Mouse (Mus musculus) adrenal gland, adult 8-10 months (tissue): ENCODE data around the gene Kdm2a. TPM values are rescaled to one million over a fixed set of nuclear protein-coding genes. Genes with fewer than 3 reads are reported as not detected.

Source experiments
- DNase-seq: peaks from one replicate; pipeline ENCODE4 v3.0.0; 2022
- total RNA-seq, 4 experiments: library from RNA; stranded (reverse); gene quantifications; 2 replicates each; pipeline ENCODE4 v1.2.4; 2022

The Kdm2a gene
- total RNA-seq, result 100 to 1,000 TPM in 3 of 4 experiments, 10 to 100 TPM in 1; 88.6 to 150 (median 124) TPM

- peak; percentile 62 for DNase-seq
Observed at GRCm38 (mm10) chr19:4397798-4398629, at the start of gene Kdm2a. Gene Kdm2a, minus strand, starts transcription at chr19:4398285.

DNA sequence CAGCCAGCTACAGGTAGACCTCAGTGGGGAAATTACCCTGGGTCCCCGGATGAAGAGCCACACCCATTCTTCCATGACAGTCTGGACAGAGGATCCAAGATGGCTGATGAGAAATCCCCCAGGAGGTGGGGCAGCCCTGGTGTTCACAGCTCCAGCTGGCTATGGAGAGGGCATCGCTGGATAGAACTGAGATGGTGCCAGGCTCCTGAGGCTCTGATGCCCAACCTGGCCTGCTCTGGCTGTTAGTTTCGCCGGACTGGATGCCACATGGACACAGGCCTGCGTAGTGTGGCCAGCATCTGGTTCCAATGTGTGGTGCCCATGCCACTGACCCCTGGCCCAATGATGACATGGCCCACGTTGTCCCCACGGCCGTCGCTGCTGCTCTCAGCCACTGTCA lies 49.4 kb upstream of the Kdm2a start:
- no peak for DNase-seq

DNA sequence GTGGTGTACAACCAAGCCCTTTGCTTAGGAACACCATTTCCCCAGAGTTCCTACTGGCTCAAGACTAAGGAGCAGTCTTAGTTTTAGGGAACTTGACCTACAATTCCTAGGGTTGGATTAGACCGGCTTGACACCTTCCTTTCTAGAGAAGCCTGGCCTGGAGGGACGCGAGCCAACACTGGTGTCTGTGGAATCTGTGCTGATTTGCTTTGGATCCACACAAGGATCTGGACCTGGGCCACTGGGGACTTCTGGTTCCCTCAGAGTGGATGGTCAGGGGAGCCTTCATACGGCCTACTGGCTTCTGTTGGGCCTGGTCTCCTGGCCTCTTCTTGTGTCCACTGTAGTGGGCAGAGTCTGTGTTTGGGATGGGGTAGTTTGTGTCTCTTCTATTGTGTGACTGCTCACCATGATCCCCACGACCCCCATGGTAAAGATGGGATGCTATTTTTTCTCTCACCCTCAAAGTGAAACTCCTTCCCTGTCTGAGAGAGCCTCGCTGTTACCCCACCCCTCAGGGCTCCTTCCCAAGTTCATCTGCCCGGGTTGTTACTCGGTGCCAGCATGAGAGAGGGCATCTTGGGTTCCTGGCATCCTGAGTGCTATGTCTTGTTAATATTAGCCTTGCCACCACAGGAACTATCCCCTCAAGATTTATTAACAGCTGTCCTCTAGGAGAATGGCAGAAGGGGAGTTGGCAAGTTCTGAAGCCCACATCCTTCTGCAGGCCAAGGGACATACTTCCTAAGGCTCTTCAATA lies 48.8 kb upstream of the Kdm2a start:
- DNase-seq, result no peak

GRCm38 (mm10) chr19:4442408-4442807 lies 44.3 kb upstream of the Kdm2a start:
- DNase-seq, result no peak

- no peak for DNase-seq
Observed at GRCm38 (mm10) chr19:4441621-4442161, 43.6 kb upstream of the Kdm2a start.

- no peak for DNase-seq
Observed at GRCm38 (mm10) chr19:4441090-4441591, 43.1 kb upstream of the Kdm2a start.

DNA sequence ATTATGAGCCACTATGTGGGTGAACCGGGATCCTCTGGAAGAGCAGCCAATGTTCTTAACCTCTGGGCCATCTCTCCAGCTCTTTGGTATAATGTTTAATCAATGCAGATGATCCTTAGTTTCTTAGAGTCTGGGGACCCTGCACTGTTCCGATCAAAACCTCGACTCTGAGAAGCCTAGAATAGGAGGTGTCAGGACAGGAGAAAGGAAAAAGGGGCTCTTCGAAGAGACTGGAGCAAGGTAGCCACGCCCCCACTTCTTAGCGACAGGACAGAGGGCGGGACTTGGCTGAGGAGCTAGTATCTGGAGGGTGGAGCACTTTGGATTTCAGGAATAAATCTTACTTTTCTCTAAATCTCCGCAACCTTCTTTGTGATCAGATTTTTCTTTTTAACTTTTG lies 42.1 kb upstream of the Kdm2a start:
- no peak for DNase-seq

GRCm38 (mm10) chr19:4439161-4439801 lies 41.2 kb upstream of the Kdm2a start, which contains the start of gene Rhod:
Gene Rhod, minus strand, starts transcription at chr19:4439432.
- peak; percentile 61 for DNase-seq

DNA sequence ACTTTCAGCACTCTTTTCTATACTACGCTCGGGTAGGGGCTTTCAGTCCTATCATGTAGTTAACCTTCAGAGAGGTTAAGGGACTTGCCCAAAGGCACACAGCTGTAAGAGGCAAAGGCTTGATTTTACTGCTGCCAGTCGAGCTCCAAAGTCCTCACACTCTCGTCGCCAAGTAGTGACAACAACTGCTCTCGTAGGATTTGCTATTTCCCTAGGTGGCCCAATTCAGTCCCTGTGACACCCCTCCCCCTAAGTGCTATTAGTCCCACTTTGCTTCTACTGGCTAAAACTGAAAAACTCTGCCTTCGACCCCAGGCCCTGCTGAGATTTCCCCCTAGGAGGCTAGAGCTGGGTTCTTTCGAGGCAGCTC lies 40.7 kb upstream of the Kdm2a start:
- DNase-seq, result no peak

- DNase-seq, result no peak
Observed at GRCm38 (mm10) chr19:4437886-4438285, 39.8 kb upstream of the Kdm2a start.

DNA sequence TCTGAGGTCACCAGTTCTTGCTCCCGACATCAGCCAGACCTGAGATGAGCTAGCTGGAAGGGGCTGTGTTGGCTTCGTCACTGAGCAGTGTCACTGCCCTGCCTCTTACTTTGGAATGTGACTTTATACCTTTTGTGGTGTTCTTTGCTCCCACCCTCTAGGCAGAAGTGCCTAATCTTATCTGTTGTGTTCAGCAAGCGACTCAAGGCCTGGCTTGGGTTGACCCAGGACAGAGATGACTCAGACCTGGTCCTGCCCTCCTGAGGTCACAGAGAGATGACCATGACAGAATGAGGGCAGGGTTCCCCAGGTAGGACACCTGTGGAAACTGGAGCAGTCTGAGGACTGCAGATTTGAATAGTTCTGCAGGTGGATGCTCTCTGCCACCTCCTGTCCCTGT lies 38.2 kb upstream of the Kdm2a start:
- DNase-seq, result no peak

GRCm38 (mm10) chr19:4434999-4435398 lies 36.9 kb upstream of the Kdm2a start:
- DNase-seq, result no peak

DNA sequence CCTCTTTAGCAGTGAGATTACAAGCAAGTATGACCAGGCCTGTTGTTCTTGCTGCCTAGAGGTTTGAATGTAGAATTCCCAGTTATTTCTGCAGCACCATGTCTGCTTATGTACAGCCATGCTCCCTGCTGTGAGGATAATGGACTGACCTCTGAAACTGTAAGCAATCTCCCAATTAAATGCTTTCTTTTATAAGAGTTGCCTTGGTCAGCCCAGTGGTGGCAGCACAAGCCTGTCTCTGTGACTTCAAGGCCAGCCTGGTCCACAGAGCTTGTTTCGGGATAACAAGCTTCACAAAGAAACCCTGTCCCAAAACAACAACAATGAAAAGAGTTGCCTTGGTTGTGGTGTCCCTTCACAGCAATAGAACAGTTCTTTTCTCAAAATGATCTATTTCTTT lies 35.7 kb upstream of the Kdm2a start:
- DNase-seq, result no peak

GRCm38 (mm10) chr19:4430091-4430620 lies 32.1 kb upstream of the Kdm2a start:
- DNase-seq, result no peak

DNA sequence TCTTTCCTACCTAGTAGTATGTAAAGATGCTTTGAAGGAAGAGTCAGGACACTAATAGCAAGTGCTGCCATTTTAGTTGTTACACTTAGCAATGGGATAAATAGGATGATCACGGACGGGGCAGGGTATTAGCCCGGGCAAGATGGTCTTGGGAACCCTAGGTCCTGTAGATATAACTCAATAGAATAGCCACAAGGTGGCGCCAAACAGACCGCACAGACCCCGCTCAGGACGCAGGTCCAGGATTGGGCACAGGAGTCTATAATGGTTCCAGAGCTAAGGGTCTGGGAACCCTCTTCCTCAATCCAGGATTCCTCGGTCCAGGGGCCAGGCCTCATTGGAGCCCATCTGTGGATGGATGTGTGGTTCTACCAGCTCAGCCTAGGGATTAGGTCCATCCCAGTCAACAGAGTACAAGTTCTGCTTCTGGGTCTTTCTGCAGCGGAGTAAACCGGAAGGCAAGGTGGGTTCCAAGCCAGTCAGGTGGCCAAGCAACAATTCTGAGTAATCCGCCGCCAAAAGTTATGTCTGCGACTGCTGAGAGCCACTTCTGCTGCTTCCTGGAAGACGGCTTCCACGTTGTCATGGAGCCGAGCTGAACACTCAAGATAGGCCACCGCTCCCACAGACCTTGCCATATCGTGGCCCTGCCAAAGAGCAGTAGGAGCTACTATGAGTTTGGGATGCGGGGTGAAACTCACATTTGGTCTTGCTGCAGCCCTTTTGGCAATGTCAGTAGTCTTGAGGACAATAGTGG lies 27.7 kb upstream of the Kdm2a start:
- no peak for DNase-seq

- DNase-seq, result no peak
Observed at GRCm38 (mm10) chr19:4423021-4423420, 24.9 kb upstream of the Kdm2a start.

DNA sequence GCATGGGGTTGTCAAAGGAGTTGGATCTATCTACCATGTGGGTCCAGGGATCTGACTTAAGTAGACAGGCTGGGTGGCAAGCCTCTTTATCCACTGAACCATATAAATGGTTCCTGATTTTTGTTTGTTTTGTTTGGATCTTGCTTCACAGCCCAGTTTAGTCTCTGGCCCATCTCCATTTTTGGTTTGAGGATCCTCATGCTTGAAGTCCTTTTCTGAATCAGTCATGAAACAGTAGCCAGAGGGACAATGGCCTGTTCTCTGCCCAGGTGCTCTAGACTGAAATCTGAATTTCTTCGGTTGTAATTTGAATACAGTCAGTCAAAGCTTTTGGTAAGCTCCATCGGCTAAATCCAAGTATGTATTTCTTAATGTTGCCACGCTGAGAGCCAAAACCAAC lies 24.5 kb upstream of the Kdm2a start:
- no peak for DNase-seq

DNA sequence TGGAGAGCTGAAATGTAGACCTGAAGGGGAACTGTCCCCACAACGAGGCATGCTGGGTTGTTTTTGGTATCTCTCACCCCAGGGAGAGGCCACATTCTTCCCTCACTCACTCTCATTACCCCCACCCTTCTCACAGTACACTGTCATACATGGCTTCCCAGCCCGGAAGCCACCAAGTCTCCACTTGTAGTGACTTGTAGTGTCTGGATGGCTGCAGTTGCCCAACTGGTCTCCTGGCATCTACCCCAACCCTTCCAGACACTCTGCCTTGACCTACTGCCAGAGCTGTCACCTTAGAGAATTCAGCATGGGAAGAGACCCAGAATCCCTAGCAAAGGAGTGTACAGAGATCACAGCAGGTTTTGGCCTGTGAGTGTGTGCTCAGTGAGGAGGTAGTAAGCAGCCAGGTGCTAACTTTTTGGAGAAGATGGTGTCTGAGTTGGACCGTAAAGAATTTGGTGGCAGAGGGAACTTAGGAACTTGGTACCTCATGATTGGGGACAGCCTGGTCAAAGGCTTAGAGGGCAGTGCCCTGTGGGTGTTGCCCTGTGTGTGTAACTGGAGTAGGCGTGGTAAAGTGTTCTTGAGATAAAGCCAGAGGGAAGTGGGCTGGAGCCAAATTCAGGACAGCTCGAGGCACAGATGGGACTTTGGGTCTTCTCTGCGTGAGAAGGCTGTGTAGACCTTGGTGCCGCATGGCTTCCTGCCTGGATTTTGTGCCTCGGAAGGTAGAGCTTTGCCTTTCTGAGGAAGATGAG lies 22.2 kb upstream of the Kdm2a start:
- DNase-seq, result no peak

DNA sequence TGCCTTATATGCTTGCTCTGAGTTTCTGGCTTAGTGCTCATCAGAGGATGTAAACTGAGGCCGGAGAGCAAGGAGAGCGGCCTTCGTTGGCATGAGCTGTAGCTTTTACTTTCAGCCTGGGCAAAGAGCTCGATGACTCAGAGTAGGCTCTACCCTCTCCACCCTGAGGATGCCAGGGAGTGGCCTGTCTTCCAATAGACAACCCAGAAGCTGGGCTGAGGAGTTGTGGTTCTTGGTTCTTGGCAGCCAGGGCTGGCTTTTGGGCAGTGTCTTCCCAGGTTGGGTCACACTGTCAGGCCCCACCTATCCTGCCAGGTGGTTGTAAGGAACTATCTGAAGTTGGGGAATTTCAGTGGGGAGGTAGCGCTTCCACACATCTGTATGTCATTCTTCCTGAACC lies 21.6 kb upstream of the Kdm2a start:
- no peak for DNase-seq

- DNase-seq, result no peak
Observed at GRCm38 (mm10) chr19:4417713-4418112, 19.6 kb upstream of the Kdm2a start.

GRCm38 (mm10) chr19:4417183-4417582 lies 19.1 kb upstream of the Kdm2a start:
- DNase-seq, result no peak
